In the genomic region with DNA sequence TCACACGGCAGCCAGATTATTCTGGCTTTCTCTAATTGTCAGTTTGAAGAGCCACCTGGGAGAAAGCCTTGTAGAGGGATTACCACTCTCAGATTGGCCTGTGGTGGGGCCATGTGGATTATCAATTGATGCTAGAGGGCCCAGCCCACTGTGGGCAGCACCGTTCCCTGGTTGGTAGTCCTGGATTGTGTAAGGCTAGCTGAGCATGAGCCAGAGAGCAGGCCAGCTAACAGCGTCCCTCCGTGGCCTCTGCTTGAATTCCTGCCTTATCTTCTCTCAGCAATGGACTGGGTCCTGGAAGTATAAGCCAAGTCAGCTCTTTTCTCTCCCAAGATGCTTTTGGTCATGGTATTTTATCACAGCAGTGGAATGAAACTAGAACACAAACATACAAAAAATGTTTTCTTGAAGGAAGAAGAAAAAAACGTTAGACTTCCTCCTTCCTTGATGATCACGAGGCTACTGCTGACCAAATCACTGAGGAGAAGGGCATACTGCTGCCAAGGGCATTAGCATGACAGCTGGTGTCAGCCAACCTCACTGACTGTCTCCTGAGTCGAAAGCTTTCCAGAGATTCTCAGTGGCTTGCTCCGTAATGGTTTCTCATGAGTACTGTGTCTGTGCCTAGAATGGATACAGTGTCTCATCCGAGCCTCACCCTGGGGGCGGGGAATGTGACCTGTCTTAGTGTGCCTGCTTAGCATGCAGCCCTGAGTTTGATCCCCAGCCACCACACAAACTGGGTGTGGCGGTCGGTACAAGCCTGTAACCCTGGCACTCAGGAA, we compare ENCODE assay signal across 8 mouse cellular contexts. TPM values are rescaled to one million over a fixed set of nuclear protein-coding genes. Genes with fewer than 3 reads are reported as not detected.
A peak's percentile ranks its signal among the peaks of the same experiment; 100 is the strongest.
DNase-seq lines count a peak whose midpoint lies in the region; ATAC-seq and TF ChIP-seq lines count a peak whose summit lies in the region.

No protein-coding gene starts in this region.

- no peaks in the 10 kb centered on the region for H3K27me3 ChIP-seq in spleen, adult 2 months (ENCODE audit: control insufficient read depth, insufficient read depth, low read length)
- no peaks in the 10 kb centered on the region for H3K27me3 ChIP-seq in heart, embryonic 10.5 days (ENCODE audit: insufficient read depth, poor library complexity, severe bottlenecking)
- no peaks in the 10 kb centered on the region for H3K27me3 ChIP-seq in limb, embryonic 10.5 days (ENCODE audit: low read depth, poor library complexity, severe bottlenecking)
- no peaks in the 10 kb centered on the region for H3K27me3 ChIP-seq in midbrain, embryonic 15.5 days (replicated peaks)

- no peak overlapping the region for H3K4me2 ChIP-seq in midbrain, embryonic 15.5 days

- TF ChIP-seq POLR2A in spleen, adult 2 months (IDR thresholded peaks at IDR 0.05; ENCODE audit: low read depth, low read length) = no peak

- H3K36me3 ChIP-seq in spleen, adult 2 months (ENCODE audit: control insufficient read depth, insufficient read depth, low read length) = peaks cover 6% of the 10 kb centered on the region
- H3K36me3 ChIP-seq in heart, embryonic 10.5 days = peaks cover 13% of the 10 kb centered on the region
- H3K36me3 ChIP-seq in limb, embryonic 10.5 days = peaks cover 7% of the 10 kb centered on the region
- H3K36me3 ChIP-seq in midbrain, embryonic 15.5 days (replicated peaks) = no peaks in the 10 kb centered on the region

- peak overlapping the region; percentile 76 for H3K27ac ChIP-seq in spleen, adult 2 months (ENCODE audit: insufficient read depth, low read length)
- peak overlapping the region; percentile 77 for H3K27ac ChIP-seq in heart, embryonic 10.5 days
- H3K27ac ChIP-seq in limb, embryonic 10.5 days = 0 out of 2 replicates have a peak overlapping the region, but pooled peaks have one; percentile 15
- H3K27ac ChIP-seq in midbrain, embryonic 15.5 days = peak overlapping the region; percentile 50; the same call in 1 of the 2 replicates

- WGBS in spleen, adult 2 months = 47% methylated on average over 12 of the region's 12 CpGs
- 41% methylated on average over 12 of the region's 12 CpGs for WGBS in heart, embryonic 10.5 days
- WGBS in limb, embryonic 10.5 days = 75% methylated on average over 12 of the region's 12 CpGs
- WGBS in midbrain, embryonic 15.5 days = 45% methylated on average over 12 of the region's 12 CpGs

- TF ChIP-seq CTCF in spleen, adult 2 months (IDR thresholded peaks at IDR 0.05; ENCODE audit: extremely low read depth, insufficient read depth, insufficient read length, insufficient replicate concordance) = no peak

- H3K9ac ChIP-seq in midbrain, embryonic 15.5 days = no peak overlapping the region

- H3K9me3 ChIP-seq in heart, embryonic 10.5 days = no peaks in the 10 kb centered on the region
- no peaks in the 10 kb centered on the region for H3K9me3 ChIP-seq in limb, embryonic 10.5 days (replicated peaks)
- H3K9me3 ChIP-seq in midbrain, embryonic 15.5 days = no peaks in the 10 kb centered on the region

- peaks cover 31% of the 10 kb centered on the region for H3K4me1 ChIP-seq in spleen, adult 2 months (ENCODE audit: control insufficient read depth, insufficient read depth, insufficient read length)
- peaks cover 77% of the 10 kb centered on the region for H3K4me1 ChIP-seq in heart, embryonic 10.5 days
- peaks cover 86% of the 10 kb centered on the region for H3K4me1 ChIP-seq in limb, embryonic 10.5 days
- peaks cover 54% of the 10 kb centered on the region for H3K4me1 ChIP-seq in midbrain, embryonic 15.5 days

- DNase-seq in spleen, adult 2 months (ENCODE audit: low read depth in 1 of 2, low spot score in 2 of 2) = peak in 1 of 2 experiments; percentile 15
- DNase-seq in spleen, postnatal 4 days (ENCODE audit: low spot score in 2 of 2) = no peak
- DNase-seq in cerebellum, adult 9-11 months = peak; percentile 78
- DNase-seq in heart, embryonic 10.5 days (ENCODE audit: low spot score) = no peak
- no peak for DNase-seq in limb, embryonic 10.5 days (ENCODE audit: low spot score)
- DNase-seq in embryo, embryonic 11 days = no peak
- no peak for DNase-seq in urinary bladder, postnatal 10 days (ENCODE audit: low spot score)

- no peak for ATAC-seq in midbrain, embryonic 15.5 days (replicated peaks)

- H3K4me3 ChIP-seq in spleen, adult 2 months (ENCODE audit: extremely low read depth, insufficient read depth, insufficient read length) = no peak overlapping the region
- H3K4me3 ChIP-seq in heart, embryonic 10.5 days = no peak overlapping the region
- H3K4me3 ChIP-seq in limb, embryonic 10.5 days = no peak overlapping the region
- no peak overlapping the region for H3K4me3 ChIP-seq in midbrain, embryonic 15.5 days

RNA-seq across cellular contexts. Expression of a gene that starts 19.5 kb away (rescaled TPM):
- 31.0 and 43.6 TPM in 2 replicates for polyA plus RNA-seq in spleen, adult 2 months (2012; rRNA removed)
- polyA plus RNA-seq in heart, embryonic 10.5 days (2016; fragmentation: Nextera tagmentation; extraction: Ambion mirVana) = 18.2 and 24.1 TPM in 2 replicates
- 9.6 and 12.2 TPM in 2 replicates for polyA plus RNA-seq in limb, embryonic 10.5 days (2016; fragmentation: Nextera tagmentation; extraction: Ambion mirVana)
- polyA plus RNA-seq in midbrain, embryonic 15.5 days (2015; fragmentation: Nextera tagmentation; extraction: Ambion mirVana) = 60.7 and 61.2 TPM in 2 replicates

RNA-seq across cellular contexts. Expression of a gene that starts 39.8 kb away (rescaled TPM):
- 0.39 and 0.48 TPM in 2 replicates for polyA plus RNA-seq in spleen, adult 2 months (2012; rRNA removed)
- 89.4 and 98.5 TPM in 2 replicates for polyA plus RNA-seq in heart, embryonic 10.5 days (2016; fragmentation: Nextera tagmentation; extraction: Ambion mirVana)
- 119 and 140 TPM in 2 replicates for polyA plus RNA-seq in limb, embryonic 10.5 days (2016; fragmentation: Nextera tagmentation; extraction: Ambion mirVana)
- 84.7 and 92.9 TPM in 2 replicates for polyA plus RNA-seq in midbrain, embryonic 15.5 days (2015; fragmentation: Nextera tagmentation; extraction: Ambion mirVana)

Comparison
In these comparisons a context has a peak if more than half of its experiments do, and no peak if none do; other contexts are left out.
1. H3K27ac ChIP-seq: peak in every context shown above with its lines; median percentile 77 in heart, embryonic 10.5 days; 76 in spleen, adult 2 months; 50 in midbrain, embryonic 15.5 days; 15 in limb, embryonic 10.5 days.
2. RNA of a gene that starts 39.8 kb away (polyA plus RNA-seq): 119 to 140 TPM in limb, embryonic 10.5 days, 89.4 to 98.5 TPM in heart, embryonic 10.5 days and 84.7 to 92.9 TPM in midbrain, embryonic 15.5 days; 0.39 to 0.48 TPM in spleen, adult 2 months; every median in the first group is over 10 times any median in the second.